Mouse (Mus musculus) ovary, postnatal 10 days (tissue): ENCODE data around the gene Dennd1a.

ENCODE experiments used
- DNase-seq: peaks from one replicate; pipeline ENCODE4 v3.0.0; 2022; ENCODE audit warnings: low spot score

Gene Dennd1a

GRCm38 (mm10) chr2:38164326-38165035, 122.7 kb downstream of the Dennd1a start:
- no peak for DNase-seq

- DNase-seq, result no peak
These were observed 124.7 kb downstream of the Dennd1a start for GRCm38 (mm10) chr2:38162486-38162885.

- no peak for DNase-seq
These were observed 125.7 kb downstream of the Dennd1a start for GRCm38 (mm10) chr2:38161484-38161883.

DNA sequence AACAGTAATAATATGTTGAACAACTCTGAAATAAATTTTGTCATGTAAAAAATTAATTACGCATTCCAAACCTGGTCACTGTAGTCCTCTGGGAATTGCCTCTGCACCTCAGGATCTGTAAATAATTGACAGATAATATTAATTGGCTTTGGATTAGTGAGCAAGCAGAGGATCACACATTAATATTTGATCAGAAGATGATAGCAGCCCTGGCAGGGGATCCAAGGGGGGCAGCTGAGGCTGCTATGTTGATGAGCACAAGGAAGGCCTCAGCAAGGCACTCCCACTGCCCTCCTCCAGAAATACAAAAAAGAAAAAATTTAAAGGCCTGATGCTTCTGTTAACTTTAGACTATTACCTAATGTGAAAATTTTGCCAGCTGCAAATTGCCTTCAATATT, 127.5 kb downstream of the Dennd1a start:
- no peak for DNase-seq

DNA sequence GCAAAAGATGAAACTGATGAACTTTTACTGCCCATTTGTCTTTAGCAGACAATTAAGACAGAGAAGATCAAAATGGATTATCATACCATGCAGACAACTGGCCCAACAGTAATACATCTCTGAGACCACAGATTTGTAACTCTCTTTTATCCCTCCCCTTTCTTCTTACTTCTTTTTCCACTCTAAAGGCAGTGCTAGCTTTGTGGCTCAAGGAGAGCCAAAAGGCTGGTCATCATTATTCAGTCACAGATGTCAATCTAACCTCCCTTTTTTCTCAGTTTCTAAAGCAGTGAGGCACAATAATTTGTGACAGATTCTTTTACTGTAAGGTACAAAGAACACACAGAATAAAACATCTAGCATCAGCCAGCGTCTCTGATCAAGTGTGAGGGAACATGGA, 130.2 kb downstream of the Dennd1a start:
- no peak for DNase-seq

GRCm38 (mm10) chr2:38156001-38156400, 131.2 kb downstream of the Dennd1a start:
- DNase-seq, result no peak

GRCm38 (mm10) chr2:38144831-38145230, 142.4 kb downstream of the Dennd1a start:
- no peak for DNase-seq

DNA sequence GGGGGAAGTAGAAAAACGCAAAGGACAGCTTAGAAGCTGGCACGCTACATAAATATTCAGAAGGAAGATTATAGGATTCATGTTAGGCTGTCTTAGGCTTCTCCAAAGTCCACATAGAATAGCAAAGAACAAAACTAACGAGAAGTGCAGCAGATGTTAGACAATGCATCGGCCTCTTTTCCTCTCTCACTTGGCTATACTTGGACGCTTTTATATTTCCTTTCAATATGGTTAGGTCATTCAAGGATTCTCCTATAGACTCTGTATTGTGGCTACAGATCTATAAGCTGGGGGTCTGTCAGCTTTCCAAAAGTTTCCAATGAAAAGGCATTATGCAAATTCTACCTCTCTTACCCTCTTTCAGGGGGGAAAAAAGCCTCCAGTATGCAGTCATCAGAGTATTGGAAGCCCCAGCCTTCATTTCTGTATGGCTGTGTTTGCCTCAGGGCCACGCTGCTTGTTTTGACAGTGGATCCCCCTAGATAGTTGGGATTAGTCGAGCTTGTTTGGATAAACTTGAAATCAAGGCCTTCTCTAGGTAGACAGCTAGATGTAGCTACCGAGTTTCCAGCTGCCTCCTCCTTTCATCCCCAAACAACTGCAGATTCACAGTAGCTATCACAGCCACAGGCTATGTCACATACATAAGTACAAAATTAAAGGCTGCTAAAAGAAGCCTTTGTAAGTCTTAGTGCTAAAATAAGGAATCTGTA, 143.0 kb downstream of the Dennd1a start:
- no peak for DNase-seq

DNA sequence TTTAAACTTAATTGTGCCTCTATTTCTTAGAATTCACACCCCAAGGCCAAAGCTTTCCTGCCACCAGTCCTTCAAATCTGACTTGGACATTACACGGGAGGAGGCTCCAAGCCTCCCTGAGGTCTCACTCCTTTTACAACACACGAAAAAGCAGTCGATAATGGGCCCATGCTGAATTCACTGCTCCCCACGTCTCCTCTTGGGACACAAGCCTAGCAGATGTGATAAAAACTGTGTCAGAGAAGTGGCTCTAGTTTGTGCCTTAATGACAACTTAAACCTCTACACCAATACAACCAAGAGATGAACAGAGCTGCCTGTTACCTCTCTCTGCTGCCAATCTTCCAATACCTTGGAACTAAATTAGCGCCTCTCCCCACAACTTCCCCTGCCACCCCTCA, 144.3 kb downstream of the Dennd1a start:
- DNase-seq, result no peak

DNA sequence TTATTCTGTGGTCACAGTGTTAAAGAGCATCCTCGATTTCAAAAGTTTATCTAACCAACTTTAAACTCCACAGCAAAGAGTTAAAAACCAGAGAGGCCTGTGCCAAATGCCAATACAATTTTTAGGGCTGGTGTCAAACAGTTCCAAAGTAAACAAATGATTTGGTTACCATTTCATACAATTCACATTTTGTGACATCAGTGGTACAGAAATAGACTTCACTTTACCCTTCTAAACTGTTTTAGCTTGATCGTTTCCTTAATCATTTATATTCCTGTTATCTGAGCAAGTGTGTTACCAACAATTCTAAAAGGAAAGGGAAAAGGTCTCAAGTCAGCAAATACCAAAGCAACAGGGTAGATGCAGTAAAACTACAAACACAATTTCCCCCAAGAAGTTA, 145.0 kb downstream of the Dennd1a start:
- no peak for DNase-seq

DNA sequence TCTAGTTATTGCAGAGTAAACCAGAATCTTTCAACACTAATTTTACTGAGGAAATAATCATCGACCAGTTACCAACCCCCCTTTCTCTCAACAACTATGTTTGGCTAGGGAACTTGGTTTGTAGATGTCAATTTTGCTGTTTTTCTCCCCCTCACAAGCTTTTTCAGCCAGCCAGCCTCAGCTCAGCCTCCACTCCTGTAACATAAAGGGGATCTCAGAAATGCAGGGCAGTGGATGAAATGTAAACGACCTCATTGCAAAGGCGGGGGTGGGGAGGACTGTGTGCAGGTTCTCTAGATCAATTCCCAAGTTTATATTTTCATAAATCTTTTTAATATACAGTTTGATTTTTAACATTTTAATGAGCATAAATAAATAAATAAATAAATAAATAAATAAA, 147.7 kb downstream of the Dennd1a start:
- DNase-seq, result no peak

- DNase-seq, result no peak
These were observed 150.1 kb downstream of the Dennd1a start for GRCm38 (mm10) chr2:38137086-38137485.

DNA sequence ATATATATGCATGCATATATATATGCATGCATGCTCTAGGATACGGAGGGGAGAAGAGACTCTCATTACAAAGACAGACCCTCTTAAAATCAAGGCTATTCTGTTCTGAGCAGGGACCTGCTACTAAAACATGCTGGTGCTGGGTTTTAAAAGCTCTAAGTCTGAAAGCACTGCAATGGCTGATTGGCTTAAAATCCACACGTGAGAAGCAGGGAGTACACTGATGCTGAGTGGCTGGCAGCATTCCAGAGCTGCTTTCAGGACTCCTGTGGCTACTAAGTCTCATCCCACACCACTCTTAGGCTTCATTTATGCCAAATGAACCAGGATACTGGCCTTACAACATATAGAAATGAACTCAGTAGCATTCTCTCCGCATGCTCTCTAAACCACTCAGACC, 151.8 kb downstream of the Dennd1a start:
- DNase-seq, result no peak

DNA sequence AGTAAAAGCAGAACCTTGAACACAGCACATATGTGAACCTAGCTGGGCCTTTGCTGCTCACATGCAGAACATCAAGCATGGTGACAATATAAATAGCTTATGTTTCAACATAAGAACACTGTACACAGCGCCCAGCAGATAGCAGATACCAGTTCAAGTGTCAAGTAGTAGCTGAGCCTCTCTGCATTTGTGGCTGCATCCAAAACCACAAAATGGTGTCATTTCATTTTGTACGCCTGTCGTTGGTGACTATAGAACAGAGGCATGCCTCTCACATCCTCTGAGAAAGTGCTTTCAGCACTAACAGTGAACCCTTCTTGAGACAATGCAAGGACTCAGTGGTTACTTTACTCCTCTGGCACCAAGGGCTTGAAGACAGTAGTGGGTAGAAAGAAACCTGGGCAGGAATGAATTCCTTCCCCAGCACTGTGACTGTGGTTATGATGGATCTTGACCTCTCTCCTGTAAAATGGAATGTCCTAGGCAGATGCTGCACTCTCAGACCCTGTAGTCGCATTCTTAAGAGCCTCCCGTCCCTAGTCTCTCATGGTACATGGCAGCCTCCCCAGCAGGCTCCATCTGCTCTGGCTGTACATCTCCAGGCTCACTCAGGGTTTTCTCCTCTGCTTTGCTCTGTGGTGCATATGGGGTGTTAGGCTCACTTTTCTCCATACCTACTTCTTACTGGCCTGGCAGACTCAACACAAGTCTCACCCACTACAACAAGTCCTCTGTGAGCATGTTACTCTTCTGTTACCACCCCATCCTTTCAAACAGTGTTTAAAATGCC, 154.0 kb downstream of the Dennd1a start:
- DNase-seq, result no peak

- no peak for DNase-seq
These were observed 154.9 kb downstream of the Dennd1a start for GRCm38 (mm10) chr2:38132233-38132822.

DNA sequence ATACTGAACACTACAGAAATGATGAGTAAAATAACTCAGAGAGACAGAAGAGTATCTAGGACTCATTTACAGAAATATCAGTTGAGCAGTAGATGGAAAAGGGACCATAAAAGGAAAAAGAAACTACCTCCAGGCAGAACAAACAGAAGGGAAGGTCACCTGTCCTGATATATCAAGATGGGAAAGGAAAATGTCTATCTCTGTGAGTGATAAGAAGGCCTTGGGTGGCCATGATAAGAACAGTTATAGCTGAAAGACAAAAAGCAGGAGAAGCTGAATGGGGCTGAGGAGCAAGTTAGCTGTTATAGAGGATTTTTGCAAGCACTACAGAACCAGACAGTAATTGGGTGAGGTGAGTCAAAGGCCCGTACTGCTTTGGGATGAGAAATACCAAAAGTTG, 155.7 kb downstream of the Dennd1a start:
- no peak for DNase-seq

DNA sequence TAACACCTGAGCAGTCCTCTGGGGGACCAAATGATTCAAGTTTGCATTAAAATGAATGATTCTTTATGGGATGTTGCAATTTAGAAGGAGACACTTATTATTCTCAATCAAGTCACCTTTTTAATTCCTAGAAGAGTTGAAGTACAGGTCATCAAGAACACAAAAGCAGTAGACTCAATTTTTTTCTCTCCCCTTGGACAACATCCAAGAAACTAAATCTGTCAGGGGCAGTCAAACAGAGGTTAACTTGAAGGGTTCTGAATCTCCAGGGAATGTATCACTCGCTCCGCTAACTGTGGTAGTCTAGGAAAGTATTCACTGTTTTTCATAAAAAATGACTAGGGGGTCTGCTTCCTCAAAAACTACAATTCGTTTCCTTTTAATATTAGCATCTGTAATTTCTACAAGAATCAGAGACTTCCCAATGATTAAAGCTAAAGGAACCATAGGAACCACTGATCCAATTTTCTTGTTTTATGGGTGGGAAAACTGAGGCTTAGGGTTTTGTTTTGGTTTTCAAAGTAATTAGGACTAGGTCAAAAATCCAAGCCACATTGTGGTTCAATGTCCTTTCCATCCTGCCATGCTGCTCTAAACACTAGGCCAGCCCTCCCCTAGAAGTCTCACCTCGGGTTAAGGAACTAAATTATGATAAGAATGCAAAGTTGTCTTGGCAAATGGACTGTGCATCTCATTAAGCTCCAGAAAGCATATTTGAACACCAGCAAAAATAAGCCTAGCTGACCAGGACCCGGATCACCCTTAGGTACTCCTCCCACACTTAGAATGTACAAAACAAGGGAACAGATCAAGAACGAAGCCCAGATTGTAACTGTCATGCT, 157.0 kb downstream of the Dennd1a start:
- DNase-seq, result no peak

- DNase-seq, result no peak
These were observed 160.8 kb downstream of the Dennd1a start for GRCm38 (mm10) chr2:38126383-38126732.

DNA sequence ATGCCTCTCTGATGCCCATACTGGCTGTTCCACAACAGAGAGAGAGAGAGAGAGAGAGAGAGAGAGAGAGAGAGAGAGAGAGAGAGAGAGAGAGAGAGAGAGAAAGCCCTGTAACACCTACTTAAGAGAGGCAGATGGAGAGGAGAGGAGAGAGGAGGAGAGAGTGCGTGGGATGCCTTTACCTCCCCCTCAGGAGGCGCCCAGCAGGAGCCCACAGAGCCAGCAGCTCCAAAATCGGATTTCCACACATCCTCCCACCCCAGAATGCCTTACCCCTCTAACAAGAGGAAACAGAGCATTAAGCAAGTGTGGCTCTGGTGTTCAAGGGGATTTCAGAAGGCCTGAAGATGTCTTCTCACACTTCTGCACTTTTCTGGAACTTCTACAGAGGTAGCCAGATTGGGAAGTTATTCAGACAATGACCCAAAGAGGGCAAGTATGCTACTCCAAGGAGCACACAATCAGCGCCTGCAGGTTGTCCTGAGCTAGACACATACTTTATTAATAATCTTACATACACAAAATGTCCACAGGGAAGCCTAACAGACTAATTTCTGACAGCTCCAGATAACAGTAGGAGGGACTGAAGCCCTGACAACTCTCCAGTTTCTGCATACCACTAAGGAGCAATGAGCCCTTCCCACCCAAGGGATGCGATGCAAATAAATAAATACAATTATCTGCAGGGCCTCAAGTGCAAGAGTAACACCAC, 161.4 kb downstream of the Dennd1a start:
- DNase-seq, result no peak

GRCm38 (mm10) chr2:38124727-38125126, 162.5 kb downstream of the Dennd1a start:
- no peak for DNase-seq

DNA sequence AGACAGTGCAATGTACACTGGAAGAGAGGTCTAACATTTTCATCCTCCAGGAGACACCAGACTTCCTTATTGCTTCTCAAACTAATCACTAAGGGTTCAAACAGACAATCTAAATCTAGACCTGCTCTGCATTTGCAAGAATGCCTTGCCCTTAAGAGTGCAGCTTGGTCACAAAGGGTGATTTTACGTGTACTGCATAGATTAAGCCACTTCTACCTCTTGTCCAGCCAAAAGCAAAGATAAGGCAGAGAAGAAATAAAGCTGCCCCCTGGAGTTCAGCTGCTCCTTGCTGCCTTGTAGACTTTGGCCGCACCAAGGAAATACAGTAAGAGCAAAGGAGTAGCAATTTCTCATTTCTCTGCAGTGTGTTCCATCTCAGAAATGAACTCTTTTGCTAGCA, 172.2 kb downstream of the Dennd1a start:
- no peak for DNase-seq
